Mouse (Mus musculus) left cerebral cortex, adult 2 months (tissue): ENCODE results near the gene Dok5. TPM values are rescaled to one million over a fixed set of nuclear protein-coding genes. Genes with fewer than 3 reads are reported as not detected.

Source experiments
- DNase-seq, 2 experiments: peaks; one replicate each; pipeline ENCODE4 v3.0.0; 2021 to 2022; ENCODE audit warnings: low spot score in 2 of 2, mixed read lengths in 1 of 2; ENCODE audit errors: extremely low spot score in 1 of 2
- H3K27ac ChIP-seq: fragments of 200-600 bp; 2 replicates; pipeline ENCODE4 v1.8.1; 2022
- H3K4me3 ChIP-seq: fragments of 200-600 bp; 2 replicates; pipeline ENCODE4 v1.8.1; 2022
- CTCF ChIP-seq: fragments of 200-600 bp; IDR thresholded peaks from 2 replicates; pipeline ENCODE4 v1.8.1; 2022; ENCODE audit warnings: antibody characterized with exemption, mild to moderate bottlenecking, moderate library complexity
- intact Hi-C: fragments of 180-260 bp; cut with DNase I; formaldehyde crosslinking; loops from one replicate; pipeline ENCODE4 v1.15.1; 2025
- total RNA-seq, 2 experiments: library from RNA; stranded (reverse); gene quantifications; 2 replicates each; pipeline ENCODE4 v1.2.3; 2021

The Dok5 gene
- total RNA-seq, 2 experiments from 2014 or later, result 30.8 to 32.8 TPM

DNA sequence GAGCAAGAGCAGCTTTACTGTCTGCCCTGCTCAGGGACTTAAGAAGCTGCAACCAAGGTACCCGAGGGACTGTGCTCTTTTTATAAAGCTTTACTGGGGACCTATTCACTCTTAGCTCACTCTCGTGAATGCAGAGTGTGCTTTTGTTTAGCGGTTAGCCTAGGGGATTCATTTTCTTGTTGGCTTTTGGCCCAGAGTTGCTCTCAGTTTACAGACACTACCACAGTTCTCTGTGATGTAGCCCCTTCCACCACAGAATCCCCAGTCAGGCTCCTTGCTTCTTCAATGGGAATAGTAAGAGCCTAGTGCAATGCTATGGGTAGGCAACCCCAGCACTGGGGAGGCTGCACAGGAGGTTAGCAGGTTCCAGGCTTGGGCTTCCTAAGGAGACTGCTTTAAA is 190.7 kb downstream of the Dok5 start:
- no peak for TF ChIP-seq CTCF
- intact Hi-C loops, result no loop called here

DNA sequence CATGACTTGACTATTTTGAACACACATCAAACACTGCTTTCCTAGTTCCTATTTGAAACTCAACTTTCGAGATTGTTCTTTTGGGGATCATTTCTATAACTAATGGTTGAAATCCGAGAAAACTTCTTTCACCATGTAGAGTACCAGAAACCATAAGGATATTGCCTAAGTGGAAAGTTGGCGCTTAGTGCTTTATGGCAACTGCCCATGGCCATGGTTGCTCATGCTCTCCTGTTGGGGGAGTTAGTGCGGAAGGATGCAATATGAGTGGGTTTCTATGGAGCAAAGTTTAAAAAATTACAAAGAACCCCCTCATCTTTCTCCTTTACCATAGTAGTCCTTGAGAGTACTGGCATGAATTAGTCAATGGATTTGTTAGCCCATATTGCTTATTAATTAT is 192.5 kb downstream of the Dok5 start:
- TF ChIP-seq CTCF, result no peak
- Histone ChIP-seq H3K27ac (no peak overlapping the region), H3K4me3 (no peak overlapping the region)
- intact Hi-C loops, result no loop called here
- DNase-seq, result no peak

More for the DNA sequence above, 190.7 kb downstream of the Dok5 start:
- Histone ChIP-seq H3K27ac (no peak overlapping the region), H3K4me3 (no peak overlapping the region)
- DNase-seq, result no peak

DNA sequence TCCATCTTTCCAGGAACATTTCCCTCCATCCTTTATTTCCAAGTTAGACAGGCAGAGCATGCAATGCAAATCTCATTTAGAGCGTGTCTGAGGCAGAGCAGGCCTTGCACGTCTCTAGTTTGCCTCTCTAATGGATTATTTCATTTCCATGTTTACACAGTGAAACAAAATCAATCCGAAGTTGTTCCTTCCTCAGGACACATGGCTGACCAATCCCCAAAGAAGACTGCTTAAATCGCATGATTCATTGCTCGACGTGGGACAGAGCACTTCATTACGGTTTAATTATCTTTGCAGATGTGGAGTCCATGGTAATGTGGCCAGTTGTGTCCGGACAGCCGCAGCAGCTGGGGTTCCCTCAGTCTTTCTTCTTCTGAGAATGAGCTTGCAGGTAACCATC is 194.6 kb downstream of the Dok5 start:
- intact Hi-C loops, result no loop called here
- TF ChIP-seq CTCF, result no peak
- Histone ChIP-seq H3K4me3 (no peak overlapping the region), H3K27ac (no peak overlapping the region)
- DNase-seq, result no peak

Other genes with a start within 250 kb of the Dok5 start
- 10 to 100 TPM; 30.5 to 31.7 TPM for gene Pfdn4, start 235.4 kb upstream of the Dok5 start, total RNA-seq
- not detected for gene Cyp24a1, start 234.7 kb upstream of the Dok5 start, total RNA-seq
- gene 4930470P17Rik, start 129.8 kb upstream of the Dok5 start, total RNA-seq, result not detected